Mouse (Mus musculus) megakaryocyte-erythroid progenitor cell, adult 5-6 weeks (primary cell): ENCODE measurements around the gene Azin2. TPM values are rescaled to one million over a fixed set of nuclear protein-coding genes. Genes with fewer than 3 reads are reported as not detected.
A peak's percentile ranks its signal among the peaks of the same experiment; 100 is the strongest.

ENCODE experiments used
- ATAC-seq: replicated peaks from 2 replicates; pipeline ENCODE4 v1.8.0; 2016; ENCODE audit warnings: mild to moderate bottlenecking, inconsistent platforms; ENCODE audit not compliant: severe bottlenecking, poor library complexity, low FRiP score, low TSS enrichment
- total RNA-seq, 2 experiments: library from RNA; stranded (forward) in 1 of 2; stranded (reverse) in 1 of 2; fragments of 200-1000, 215-1000 nt in 1 of 2; fragments of >200 nt in 1 of 2; fragmentation: Nextera tagmentation in 1 of 2; gene quantifications; 2 replicates each; pipeline ENCODE4 v1.2.3; 2014 to 2017

Azin2 gene
- not detected in 2 replicates for total RNA-seq (2014; fragmentation: Nextera tagmentation)
- not detected in 2 replicates for total RNA-seq (2017)

DNA sequence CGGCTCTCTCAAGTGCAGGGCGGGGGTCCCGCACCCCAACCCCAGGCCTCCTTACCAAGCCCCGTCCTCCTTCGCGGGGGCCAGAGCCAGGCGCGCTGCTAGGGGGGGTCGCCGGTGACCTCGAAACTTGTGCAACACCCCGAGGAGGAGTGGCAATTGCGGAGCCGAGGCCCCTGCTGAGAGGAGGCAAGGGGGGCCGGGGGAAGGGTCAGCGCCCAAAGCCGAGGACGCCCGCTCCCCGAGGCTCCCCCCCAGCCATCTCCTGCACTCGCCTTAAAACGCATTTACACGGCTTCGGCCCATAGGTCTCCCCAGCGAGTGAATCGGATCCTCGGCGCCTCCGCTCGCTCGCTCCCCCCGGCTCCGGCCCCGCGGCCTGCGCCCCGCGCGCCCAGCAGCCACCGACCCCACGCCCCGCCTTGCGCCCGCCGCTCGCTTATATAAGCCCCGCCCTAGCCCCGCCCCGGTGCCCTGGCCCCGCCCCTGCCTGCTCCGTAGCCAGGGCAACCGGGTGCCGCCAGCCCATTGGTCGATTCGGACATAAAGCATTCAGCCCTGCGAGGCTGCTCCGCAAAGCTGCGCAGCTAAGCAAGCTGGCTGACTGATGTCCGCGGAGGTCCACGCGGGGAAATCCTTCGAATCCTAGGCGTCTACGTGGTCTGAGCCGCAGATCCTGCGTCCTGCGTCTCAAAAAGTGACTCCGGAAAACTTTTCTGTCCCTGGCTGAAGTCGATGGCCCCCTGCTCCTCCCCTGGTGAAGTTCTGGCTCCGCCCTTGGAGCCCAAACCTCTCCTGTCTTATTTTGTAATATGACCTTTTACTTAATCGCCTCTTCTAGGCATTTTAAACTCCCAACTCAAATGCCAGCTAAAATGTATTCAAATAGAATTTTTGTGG lies at the start of gene Azin2:
Azin2 (minus strand) TSS at position 414 of the 897 bp plus-strand sequence.
- ATAC-seq = peak; percentile 95

DNA sequence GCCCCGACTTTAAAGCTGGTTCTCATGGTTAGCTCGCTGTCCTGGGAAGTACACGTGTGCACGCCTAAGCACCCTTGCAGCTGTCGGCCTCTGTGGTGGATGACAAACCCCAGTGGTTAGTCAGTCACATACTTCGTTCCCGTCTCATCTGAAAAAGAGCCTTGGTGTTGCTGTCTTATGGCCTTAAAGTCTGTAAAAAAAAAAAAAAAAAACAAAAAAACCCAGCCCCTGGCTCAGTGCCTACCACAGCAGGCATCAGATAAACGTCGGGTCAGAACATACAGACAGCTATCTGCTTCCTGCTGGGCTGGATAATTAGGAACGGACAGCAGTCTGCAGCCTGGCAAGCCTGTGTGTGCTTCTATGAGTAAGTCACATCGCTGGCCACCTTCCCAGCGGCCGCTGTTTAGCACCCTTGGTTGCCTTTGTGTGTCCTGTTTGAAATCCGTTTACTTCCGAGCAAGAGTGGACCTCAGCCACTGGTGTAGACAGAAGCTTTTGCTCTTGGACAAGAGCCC lies 49.4 kb upstream of the Azin2 start:
- ATAC-seq = peak; percentile 73

DNA sequence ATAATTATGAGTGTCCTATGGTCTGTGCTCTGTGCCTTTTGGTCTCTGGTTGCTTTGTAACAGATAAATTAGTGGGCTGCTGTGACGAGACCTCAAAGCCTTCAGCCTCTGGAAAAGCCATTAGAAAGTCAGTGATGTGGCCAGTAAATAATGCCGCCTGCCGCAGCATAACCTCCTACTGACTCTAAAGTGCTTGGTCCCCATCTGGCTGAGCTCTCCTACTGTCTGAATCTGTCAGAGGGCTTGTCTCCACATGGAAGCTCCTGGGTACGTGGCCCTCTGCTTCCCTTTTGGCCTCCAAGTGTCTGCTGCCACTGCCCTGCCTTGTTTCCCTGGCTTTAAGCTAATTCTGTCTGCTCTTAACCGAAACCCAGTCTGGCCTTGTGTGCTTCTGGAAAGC lies 47.3 kb upstream of the Azin2 start:
- no peak for ATAC-seq

DNA sequence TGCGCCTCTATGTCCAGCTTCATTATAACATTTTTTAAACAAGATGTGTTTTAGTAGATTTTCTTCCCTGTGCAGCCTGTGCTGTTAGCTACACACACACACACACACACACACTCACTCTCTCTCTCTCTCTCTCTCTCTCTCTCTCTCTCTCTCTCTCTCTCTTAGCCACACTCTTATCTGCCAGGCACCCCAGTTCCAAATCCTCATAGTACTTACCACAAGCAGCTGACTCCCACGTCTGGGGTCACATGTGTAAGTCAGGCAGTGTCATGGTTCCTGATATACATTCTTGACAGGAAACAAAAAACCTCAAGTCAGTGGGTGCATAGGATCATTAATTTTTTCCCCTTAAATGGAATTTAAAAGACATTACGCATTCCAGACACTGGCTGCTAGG lies 46.4 kb upstream of the Azin2 start:
- peak; percentile 33; the same call in 1 of the 2 replicates for ATAC-seq

DNA sequence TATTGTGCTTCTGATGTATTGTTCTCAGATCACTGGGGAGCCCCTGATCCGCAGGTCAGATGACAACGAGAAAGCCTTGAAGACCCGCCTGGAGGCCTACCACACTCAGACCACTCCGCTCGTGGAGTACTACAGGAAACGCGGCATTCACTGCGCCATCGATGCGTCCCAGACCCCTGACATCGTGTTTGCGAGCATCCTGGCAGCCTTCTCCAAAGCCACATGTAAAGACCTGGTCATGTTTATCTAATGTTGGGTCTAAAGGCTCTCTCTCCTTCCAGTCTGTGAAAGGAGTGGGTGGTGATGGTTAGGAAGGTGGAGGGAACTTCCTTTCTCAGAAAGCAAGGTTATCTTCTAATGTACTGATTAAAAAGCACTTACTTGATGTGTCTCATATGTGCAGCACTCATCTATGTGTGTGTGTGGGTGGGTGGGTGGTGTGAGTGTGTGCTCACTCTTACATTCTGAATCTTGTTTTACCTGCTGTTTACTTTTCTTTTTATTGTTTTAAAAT lies 45.8 kb upstream of the Azin2 start:
- no peak for ATAC-seq

DNA sequence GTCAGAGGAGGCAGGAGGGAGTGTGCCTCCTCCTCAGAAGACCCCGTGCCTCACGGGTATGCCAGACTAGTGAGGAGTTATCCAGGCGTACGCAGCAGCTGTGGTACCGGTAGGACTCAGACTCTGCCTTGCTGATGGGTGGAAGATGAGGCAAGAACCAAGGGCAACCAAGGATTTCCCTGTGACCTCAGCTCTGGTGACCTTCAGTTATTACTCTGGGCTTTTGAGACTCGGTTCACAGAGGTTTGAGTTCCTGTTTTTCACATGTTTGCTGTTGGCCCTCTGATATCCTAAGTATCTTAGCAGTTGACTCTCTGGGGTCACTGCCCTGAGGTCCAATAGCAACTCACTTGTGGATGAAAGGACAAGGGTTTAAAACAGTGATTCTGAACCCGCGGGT lies 41.5 kb upstream of the Azin2 start:
- ATAC-seq = no peak

DNA sequence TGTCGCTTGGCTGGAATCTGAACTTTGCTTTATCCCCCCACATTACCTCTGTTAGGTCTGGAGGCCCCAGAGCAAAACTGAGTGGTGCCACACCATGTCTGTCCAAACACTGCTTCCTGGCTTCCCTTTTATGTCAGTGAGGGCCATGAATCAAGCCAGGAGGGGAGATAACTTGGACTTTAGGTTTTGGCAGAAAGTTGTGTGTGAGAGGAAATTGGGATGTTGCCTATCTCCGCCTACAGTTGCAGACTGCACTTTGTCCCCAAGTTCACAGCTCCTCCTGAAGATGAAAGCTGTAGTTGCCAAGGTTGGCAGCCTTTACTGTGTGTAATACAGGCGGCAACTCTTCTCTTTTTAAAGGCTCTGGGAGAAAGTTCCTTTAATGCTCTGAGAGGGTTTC lies 38.5 kb upstream of the Azin2 start:
- ATAC-seq = no peak

DNA sequence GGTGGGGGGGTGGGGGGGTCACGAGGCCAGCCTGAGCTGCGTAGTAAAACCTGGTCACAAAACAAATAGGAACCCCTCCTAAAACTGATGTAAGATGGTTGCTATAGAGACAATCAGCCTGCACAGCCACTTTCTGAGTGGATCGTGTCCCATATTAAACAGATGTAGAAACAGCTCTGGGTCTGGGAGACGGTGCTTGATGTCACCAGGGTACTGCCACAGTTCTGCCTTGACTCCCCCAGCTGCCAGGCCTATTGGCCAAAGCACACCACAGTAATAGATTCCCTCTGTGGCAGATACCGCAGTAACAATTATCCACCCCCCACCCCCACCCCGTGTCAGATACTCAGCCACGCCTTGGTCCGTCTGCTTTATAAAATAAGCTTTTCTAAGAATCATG lies 36.2 kb upstream of the Azin2 start:
- ATAC-seq = no peak

DNA sequence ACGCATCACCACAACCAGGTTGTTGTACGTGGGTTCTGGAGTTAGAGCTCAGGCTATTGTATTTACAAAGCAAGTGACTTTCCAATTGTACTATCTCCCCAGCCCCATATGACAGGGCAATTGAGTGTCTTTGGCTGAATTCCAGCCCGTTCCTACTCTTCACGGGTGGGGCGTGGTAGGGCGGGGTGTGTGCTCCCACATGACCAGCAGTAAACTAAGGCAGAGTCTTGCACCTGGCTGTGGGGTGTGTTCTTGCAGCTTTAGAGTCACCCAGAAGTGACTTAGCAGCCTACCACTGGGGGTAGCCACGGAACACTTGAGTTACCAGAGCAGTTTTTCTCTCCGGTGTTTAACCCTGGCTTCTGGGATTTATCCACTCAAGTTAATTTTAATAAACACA lies 35.0 kb upstream of the Azin2 start:
- peak; percentile 66 for ATAC-seq

DNA sequence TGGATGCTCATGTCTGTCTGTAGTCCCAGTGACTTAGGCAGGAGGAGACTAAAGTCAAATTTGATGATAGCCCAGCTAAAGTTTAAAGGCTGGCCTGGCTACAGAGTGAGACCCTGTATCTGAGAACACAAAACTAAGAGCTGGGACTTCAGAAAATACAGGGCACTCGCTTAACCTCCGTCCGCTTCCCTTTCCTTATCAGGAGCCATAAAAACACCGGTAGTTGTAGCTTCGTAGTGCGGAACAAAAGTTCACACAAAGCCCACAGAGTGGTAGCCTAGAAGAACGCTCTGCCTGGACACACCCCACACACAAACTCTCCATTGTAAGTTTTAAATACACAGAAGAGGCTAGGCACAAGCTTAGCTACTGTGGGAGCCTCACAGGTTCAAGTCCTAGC lies 33.0 kb upstream of the Azin2 start:
- no peak for ATAC-seq

DNA sequence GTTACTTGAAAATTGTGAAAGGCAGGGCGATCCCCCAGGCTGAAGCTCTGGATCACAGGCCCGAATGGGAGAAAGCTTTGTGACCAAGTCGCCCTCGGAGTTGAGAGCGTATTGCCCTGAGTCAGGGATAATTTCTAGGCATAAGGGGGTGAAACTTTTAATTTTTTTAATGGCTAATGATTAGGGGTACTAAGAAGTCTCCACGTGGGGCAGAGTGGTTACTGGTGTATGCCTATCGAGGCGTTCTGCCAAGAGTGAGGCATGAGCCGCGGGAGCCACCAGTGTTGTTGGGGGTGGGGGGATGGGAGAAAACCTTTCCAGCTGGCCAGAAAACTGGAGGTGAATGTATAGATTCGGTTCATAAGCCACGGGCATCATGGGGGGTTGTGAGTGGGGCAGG lies 31.4 kb upstream of the Azin2 start:
- peak; percentile 16; the same call in 1 of the 2 replicates for ATAC-seq

DNA sequence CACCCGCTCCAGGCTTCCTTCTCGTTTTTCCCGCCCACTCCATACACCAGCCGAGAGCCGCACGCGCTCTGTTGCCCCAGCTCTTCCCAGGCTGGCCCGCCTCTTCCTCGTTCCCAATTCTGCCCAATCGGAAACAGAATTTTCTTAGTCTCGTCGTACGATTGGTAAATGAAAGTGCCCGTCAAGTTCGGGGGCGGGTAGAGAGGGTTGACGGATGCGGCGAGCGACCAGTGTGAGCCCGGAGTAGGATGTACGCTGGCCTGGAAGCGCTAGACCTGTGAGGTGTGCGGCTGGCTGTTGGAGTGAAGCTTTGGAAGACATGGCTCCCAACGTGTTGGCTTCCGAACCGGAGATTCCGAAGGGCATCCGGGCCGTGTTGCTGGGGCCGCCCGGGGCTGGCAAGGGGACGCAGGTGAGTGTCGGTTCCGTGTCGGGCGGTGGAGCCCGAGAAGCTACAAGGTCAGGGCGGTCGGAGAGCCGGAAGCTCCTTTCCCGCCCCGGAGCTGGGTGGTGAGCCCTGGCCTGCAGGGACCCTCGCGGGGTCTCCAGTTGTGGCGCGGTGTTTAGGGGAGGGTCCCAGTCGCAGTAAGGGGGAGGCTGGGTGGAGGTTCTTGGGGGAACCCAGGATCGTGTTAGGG lies 30.9 kb upstream of the Azin2 start:
- peak; percentile 92 for ATAC-seq

DNA sequence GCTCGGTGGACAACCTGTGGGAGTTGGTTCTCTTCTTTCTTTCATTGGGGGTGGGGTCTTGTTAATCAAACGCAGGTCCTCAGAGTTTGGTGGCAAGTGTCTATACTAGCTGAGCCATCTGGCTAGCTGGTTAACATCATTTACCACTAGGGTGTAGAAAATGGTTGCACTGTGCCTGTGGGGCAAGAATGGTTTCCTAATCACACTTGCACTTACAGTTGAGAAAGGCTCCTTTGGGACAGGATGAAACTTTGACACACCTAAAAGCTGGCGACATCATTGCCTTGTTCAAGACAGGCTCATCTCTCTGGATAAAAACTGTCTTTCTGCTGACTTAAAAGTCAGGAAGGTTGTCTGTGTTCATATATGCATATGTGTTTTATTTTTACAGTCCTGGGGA lies 29.9 kb upstream of the Azin2 start:
- ATAC-seq = no peak

DNA sequence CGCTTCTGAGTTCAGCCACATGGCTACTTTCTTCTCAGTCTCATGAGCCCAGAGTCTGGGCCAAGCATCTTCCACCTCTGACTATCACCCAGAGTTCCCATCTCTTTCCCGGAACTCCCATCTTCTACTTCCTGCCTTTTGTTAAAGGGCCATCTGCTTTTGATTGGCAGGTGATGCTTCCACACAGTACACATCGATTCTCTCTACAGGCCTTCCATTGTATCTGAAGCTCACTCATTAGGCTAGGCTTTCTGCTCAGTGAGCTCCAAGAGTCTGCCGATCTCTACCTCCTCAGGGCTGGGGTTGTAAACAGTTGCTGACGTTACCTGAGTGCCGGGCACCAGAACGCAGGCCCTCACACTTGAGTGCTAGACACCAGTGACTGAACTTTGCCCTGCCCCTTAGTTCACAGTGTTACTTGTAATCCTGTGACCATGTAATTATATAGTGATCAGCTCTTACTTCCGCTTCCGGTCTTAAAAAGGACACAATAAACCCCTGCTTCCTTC lies 29.3 kb upstream of the Azin2 start, which contains the start of gene Ak2:
Ak2 (plus strand) TSS at position 459 of the 509 bp plus-strand sequence.
- no peak for ATAC-seq

DNA sequence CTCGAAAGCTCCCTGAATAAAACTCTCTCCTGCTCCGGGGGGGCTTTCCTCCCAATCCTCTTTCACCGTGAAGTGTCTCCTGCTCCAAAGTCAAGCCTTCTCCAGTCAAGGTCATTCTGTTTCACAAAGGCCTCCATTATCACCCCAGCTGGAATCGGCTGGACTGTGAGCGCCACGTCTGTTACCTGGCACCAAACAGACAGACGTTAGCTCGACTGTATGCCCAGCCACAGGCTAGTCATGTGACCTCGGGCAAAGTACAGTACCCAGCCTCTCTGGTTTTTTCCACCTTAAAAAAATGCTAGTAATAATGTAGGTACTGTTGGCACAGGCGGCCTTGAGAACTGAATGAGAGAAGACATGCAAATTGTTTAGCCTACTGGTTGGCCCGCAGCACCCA lies 27.4 kb upstream of the Azin2 start:
- no peak for ATAC-seq

DNA sequence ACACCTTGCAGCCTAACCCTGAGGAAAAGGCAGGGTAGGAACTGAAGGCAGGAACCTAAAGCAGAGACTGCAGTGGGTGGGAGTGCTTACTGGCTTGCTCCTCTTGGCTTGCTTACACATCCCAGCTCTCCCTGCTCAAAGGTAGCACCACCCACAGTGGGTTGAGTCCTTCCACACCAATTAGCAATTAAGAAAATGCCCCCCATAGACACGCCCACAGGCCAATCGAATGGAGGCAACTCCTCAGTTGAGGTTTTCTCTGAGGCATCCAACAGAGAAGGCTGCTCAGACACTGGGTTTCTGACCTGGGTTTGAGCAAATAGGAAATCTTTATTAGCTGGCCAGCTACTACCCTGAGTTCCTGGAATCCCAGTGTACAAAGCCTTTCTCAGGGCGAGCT lies 26.7 kb upstream of the Azin2 start:
- no peak for ATAC-seq

DNA sequence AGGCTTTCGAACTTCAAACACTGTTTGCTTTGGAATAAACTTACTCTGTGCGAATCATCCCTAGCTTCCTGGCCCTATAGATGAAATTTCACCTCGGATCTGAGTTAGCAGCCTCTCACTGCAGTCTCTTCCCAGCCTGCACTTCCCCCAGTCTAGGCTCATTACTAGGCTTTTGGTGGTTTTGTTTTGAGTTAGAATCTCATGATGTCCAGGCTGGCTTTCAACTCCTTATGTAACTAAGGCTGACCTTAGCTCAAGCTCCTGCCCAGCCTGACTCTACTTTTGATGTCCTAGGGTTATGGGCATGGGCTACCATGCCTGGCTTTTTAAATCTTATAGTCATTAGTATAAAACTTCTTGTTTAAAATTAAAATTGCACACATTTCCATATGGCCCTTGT lies 22.4 kb upstream of the Azin2 start:
- no peak for ATAC-seq

DNA sequence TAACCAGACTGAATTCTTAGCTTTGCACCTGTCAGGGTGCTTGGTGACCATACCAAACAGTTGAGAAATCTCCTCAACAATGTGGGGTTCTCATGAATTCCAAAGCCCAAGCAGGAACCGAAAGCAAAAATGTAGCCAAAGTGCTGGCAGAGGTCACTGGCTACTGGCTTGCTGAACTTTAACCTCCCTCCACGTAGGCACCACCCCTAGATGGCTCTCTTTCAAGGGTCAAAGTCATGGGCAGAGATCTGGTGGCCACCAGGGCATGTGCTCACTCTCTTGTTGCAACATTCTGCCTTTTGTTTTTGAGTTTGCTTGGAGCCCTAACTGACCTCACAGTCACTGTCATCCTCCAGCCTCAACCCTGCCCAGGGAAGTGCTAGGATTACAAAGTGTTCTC lies 21.4 kb upstream of the Azin2 start:
- no peak for ATAC-seq

DNA sequence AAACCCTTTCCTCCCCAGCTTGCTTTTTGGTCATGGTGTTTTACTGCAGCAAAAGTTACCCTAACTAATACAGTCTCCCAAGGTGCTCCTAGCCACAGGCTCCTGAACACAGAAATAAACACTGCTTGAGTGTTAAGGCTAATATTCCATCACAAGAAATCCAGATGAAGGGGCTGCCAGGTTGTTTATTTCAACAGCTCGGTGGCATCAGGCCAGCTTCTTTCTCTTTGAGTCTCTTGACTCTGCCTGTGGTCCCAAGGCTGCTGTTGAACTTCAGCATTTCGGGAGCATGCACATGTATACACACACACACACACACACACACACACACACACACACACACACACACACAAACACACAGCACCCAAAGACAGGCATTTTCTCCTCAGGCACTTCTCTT lies 20.9 kb upstream of the Azin2 start:
- no peak for ATAC-seq

DNA sequence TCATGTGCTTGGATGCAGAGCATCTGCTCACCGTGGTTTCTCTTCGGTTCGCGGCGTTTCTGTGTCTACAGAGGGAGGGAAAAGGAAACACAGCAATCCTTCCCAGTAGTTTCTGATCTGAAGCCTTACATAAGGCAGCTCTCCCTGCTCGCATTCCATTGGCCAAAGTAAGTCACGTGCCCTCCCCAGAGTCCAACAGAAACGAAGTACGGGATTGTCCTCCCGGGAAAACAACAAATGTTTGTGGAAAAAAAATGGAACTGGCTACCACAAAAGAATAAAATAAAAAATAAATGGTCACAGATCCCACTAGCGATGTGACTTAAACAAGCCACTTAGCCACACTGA lies 19.6 kb upstream of the Azin2 start:
- ATAC-seq = no peak
